ENCODE assay signal across 22 mouse cellular contexts in the genomic region with DNA sequence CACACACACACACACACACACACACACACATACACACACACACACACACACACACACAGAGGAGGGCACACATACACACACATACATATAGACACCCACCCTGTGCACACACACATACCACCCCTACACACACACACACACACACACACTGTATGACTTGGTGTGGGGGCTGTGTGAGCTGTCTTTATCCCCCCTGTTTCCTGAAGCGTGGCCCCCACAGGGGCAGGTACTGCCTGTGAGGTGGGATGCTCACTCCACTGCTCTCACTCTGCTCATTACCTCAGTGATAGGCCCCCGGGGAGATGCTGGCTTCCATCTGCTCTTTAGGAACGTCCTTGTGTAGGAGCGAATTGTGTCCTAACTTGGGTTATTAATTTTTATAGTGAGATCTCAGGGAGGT.
"Had no signal": no experiment of that assay in that cellular context is flagged by ENCODE, and none has a peak within 500 bp of the region (broad histone marks: within the 10 kb centered on the region; RNA-seq: fewer than 3 reads in every experiment).

No protein-coding gene starts in this region.

- H3K9ac ChIP-seq: limb, embryonic 15.5 days; liver, embryonic 15.5 days; lung, embryonic 15.5 days; midbrain, embryonic 13.5 days; stomach, embryonic 15.5 days had no signal

- ATAC-seq: intestine, postnatal 0 days; midbrain, embryonic 13.5 days; midbrain, embryonic 16.5 days had no signal

- H3K27ac ChIP-seq: limb, embryonic 15.5 days; liver, embryonic 15.5 days; lung, embryonic 15.5 days; midbrain, embryonic 10.5 days; midbrain, embryonic 13.5 days; stomach, embryonic 15.5 days had no signal

- H3K4me2 ChIP-seq: limb, embryonic 15.5 days; liver, embryonic 11.5 days; liver, embryonic 15.5 days; lung, embryonic 15.5 days; midbrain, embryonic 13.5 days; stomach, embryonic 15.5 days had no signal

- H3K4me1 ChIP-seq: limb, embryonic 15.5 days had no signal

- H3K4me3 ChIP-seq: limb, embryonic 15.5 days; liver, embryonic 15.5 days; lung, embryonic 15.5 days; megakaryocyte, embryonic 14.5 days; midbrain, embryonic 10.5 days; midbrain, embryonic 13.5 days; myocyte; stomach, embryonic 15.5 days had no signal

- H3K9me3 ChIP-seq: limb, embryonic 15.5 days; liver, embryonic 15.5 days; lung, embryonic 15.5 days; midbrain, embryonic 10.5 days; midbrain, embryonic 13.5 days; stomach, embryonic 15.5 days had no signal

- H3K36me3 ChIP-seq: limb, embryonic 15.5 days; liver, embryonic 15.5 days; lung, embryonic 15.5 days; midbrain, embryonic 10.5 days; midbrain, embryonic 13.5 days; stomach, embryonic 15.5 days had no signal

- H3K27me3 ChIP-seq: limb, embryonic 15.5 days; liver, embryonic 15.5 days; lung, embryonic 15.5 days; midbrain, embryonic 13.5 days; stomach, embryonic 15.5 days had no signal

- DNase-seq: kidney, adult 2 months; kidney, postnatal 10 days; kidney, postnatal 4 days; left cerebral cortex, postnatal 4 days; lung, adult 18-20 months; lung, postnatal 10 days; lung, postnatal 36 days; retina, postnatal 1 day; right cerebral cortex, postnatal 25 days; spleen, adult 18-20 months; thymus, postnatal 25 days had no signal
